Mouse (Mus musculus) ES-Bruce4 (cell line): ENCODE measurements around the gene Adh6a. TPM values are rescaled to one million over a fixed set of nuclear protein-coding genes. Genes with fewer than 3 reads are reported as not detected.

Source experiments
- H3K27ac ChIP-seq: 2 replicates; pipeline ENCODE4 v1.5.1; 2012; ENCODE audit warnings: low read length, inconsistent platforms; ENCODE audit not compliant: insufficient read depth
- H3K27me3 ChIP-seq: 2 replicates; pipeline ENCODE4 v1.6.1; 2012; ENCODE audit warnings: mild to moderate bottlenecking, low read length, inconsistent platforms; ENCODE audit not compliant: control insufficient read depth, poor library complexity, insufficient read depth, severe bottlenecking
- H3K36me3 ChIP-seq: 2 replicates; pipeline ENCODE4 v1.6.1; 2012; ENCODE audit warnings: inconsistent platforms, mild to moderate bottlenecking, low read length, moderate library complexity; ENCODE audit not compliant: control insufficient read depth, poor library complexity, insufficient read depth, severe bottlenecking
- H3K4me1 ChIP-seq: one replicate; pipeline ENCODE4 v1.8.1; 2011; ENCODE audit warnings: low read length; ENCODE audit not compliant: control insufficient read depth, insufficient read depth
- H3K4me3 ChIP-seq: 2 replicates; pipeline ENCODE4 v1.5.1; 2011; ENCODE audit warnings: low read depth, mild to moderate bottlenecking, low read length
- H3K9ac ChIP-seq: 2 replicates; pipeline ENCODE4 v1.6.1; 2012; ENCODE audit warnings: low read depth, mild to moderate bottlenecking, inconsistent platforms; ENCODE audit not compliant: poor library complexity, severe bottlenecking
- H3K9me3 ChIP-seq: replicated peaks from 2 replicates; pipeline ENCODE4 v1.6.1; 2012; ENCODE audit warnings: mild to moderate bottlenecking, low read length, inconsistent platforms; ENCODE audit not compliant: control insufficient read depth, poor library complexity, insufficient read depth, severe bottlenecking
- CTCF ChIP-seq: IDR thresholded peaks from one replicate; pipeline ENCODE4 v1.8.1; 2011; ENCODE audit warnings: low read depth, low read length
- EP300 ChIP-seq: IDR thresholded peaks from 2 replicates; pipeline ENCODE4 v1.6.1; 2011; ENCODE audit warnings: low read depth, low read length; ENCODE audit not compliant: insufficient read depth
- POLR2A ChIP-seq: IDR thresholded peaks from one replicate; pipeline ENCODE4 v1.8.1; 2011; ENCODE audit warnings: low read length; ENCODE audit not compliant: insufficient read depth
- polyA plus RNA-seq: library from polyadenylated mRNA; stranded (reverse); fragments of >200 nt; gene quantifications from 2 replicates; pipeline ENCODE4 v1.2.4, GENCODE M21; 2011; ENCODE audit warnings: low read depth; ENCODE audit not compliant: missing spikeins, insufficient read depth, insufficient read length

The Adh6a gene
- polyA plus RNA-seq, 1 experiment: not detected

DNA sequence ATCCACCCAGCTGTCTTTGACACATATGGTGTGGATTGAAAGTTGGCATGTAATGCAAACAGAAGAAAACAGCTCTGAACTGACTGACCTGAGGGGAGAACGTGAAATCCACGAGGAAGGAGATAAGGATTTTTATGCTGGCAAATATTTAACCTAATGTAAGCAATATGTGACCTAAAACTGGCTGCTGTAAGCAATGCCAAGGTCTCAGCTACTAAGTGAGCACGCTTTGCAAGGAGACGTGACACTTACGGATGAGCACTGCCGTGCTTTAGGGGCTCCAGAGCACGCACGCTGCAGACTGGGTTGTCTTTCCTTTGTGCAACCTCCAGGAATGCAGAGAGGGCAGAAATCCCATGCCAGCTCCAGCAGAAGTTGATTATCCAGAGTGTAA, 6.8 kb upstream of the Adh6a start:
- Histone ChIP-seq H3K4me1 (no peaks in the 10 kb centered on the region), H3K9ac (no peak overlapping the region), H3K4me3 (no peak overlapping the region), H3K9me3 (no peaks in the 10 kb centered on the region), H3K27me3 (no peaks in the 10 kb centered on the region), H3K27ac (no peak overlapping the region), H3K36me3 (no peaks in the 10 kb centered on the region)
- TF ChIP-seq CTCF: no peak
- TF ChIP-seq EP300: no peak
- no peak for TF ChIP-seq POLR2A

DNA sequence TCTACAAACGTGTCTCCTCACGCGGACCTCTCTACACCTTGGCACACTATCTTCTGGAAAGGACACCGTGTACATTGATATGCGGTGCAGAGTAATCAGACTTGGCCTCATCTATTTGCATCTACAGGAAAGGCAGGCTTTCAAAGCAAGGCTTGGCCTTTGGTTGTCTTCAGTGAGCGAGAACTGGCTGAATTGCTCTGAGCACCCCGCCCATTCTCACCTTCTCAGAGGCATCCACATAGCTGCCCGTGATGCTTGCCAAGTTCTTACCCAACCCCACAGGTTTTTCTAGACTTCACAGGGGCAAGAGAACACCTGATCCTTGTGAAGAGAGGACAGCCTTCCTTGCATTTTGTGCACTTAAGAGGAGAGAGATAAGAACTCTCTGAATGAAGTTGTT, 3.2 kb upstream of the Adh6a start:
- TF ChIP-seq POLR2A: no peak
- TF ChIP-seq CTCF: no peak
- no peak for TF ChIP-seq EP300
- Histone ChIP-seq H3K36me3 (no peaks in the 10 kb centered on the region), H3K27ac (no peak overlapping the region), H3K4me3 (no peak overlapping the region), H3K4me1 (no peaks in the 10 kb centered on the region), H3K9me3 (no peaks in the 10 kb centered on the region), H3K27me3 (no peaks in the 10 kb centered on the region), H3K9ac (no peak overlapping the region)

DNA sequence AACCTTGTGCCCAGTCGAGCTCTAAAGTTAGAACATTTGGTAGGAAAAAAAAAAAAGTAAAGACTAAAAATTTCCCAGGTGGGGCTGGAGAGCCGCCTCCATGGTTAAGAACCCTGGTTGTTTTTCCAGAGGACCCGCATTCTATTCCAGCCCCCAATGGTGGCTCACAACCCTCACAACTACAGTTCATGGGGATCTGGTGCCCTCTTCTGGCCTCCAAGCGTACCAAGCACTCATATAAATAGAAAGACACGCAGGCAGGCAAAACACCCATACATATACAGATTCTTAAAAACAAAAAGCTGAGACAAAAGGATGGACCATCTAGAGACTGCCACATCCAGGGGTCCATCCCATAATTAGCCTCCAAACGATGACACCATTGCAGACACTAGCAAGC, 2.1 kb upstream of the Adh6a start:
- H3K9ac ChIP-seq: no peak overlapping the region
- no peak overlapping the region for H3K4me3 ChIP-seq
- H3K9me3 ChIP-seq: no peaks in the 10 kb centered on the region
- H3K27ac ChIP-seq: no peak overlapping the region
- H3K27me3 ChIP-seq: no peaks in the 10 kb centered on the region
- TF ChIP-seq POLR2A (no peak), EP300 (no peak), CTCF (peak; percentile 59)
- H3K4me1 ChIP-seq: no peaks in the 10 kb centered on the region
- no peaks in the 10 kb centered on the region for H3K36me3 ChIP-seq

DNA sequence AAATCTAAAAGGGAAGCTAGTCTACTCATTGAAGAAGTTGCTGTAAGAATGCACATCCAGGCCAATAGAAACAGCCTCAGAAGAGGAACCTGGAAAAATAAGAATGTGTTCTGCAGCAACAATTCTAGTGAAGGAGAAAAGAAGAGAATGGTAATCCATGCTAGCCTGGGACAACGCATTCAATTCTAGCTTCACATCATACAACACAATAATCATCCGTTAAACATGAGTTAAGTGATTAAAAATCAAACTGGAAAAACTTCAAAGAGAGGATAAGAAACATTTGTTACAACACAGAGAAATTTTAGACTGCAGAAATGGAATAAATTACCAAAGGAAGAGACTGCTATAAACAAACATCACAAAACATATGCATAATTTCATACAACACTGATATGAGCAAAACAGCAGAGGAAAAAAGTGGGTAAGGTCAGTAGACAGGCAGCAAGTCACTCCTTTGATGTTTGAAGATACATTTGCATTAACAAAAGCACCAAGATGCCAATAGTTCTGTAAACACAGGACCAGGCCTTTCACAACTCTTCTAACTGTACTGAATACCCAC, 3.9 kb downstream of the Adh6a start:
- Histone ChIP-seq H3K4me1 (no peaks in the 10 kb centered on the region), H3K4me3 (no peak overlapping the region), H3K9me3 (no peaks in the 10 kb centered on the region), H3K27me3 (no peaks in the 10 kb centered on the region), H3K9ac (no peak overlapping the region), H3K36me3 (no peaks in the 10 kb centered on the region), H3K27ac (no peak overlapping the region)
- no peak for TF ChIP-seq EP300
- no peak for TF ChIP-seq POLR2A
- no peak for TF ChIP-seq CTCF

DNA sequence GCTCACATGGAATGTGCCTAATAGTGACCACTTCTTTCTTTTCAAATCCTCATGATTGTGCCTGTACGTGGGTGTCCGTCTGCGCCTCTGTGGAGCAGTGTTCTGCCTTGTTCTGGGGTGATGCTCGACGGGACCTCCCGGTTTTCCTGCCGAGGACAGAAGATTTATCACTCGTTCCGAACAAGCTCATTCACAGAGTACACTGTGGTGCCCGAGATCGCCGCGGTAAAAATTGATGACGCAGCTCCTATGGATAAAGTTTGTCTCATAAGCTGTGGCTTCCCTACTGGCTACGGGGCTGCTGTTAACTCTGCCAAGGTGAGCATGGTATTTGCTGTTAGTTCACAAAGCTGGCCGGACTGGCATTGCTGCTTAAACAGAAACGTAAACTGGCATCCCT, 11.9 kb downstream of the Adh6a start:
- Histone ChIP-seq H3K9ac (no peak overlapping the region), H3K9me3 (no peaks in the 10 kb centered on the region), H3K4me3 (no peak overlapping the region), H3K27ac (no peak overlapping the region), H3K36me3 (no peaks in the 10 kb centered on the region), H3K27me3 (no peaks in the 10 kb centered on the region), H3K4me1 (no peaks in the 10 kb centered on the region)
- no peak for TF ChIP-seq EP300
- TF ChIP-seq POLR2A: no peak
- TF ChIP-seq CTCF: no peak

DNA sequence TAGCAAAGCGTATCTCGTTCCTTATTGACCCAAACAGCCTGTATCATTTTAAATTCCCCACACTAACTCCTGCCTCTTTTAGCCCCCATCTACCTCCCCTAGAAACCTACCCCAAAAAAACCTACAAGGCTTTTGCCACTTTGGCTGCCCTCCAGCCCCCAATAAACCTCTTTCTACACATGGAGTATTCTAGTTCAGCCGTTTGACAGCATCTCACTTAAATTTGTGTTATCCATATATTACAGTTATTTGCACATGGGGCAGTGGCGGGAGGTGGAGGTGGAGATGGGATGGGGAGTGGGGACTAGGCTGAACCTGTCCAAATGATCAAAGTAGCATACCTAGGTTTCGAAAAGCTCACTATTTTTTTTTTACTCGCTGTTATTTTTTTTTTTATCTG, 12.4 kb downstream of the Adh6a start:
- H3K4me1 ChIP-seq: no peaks in the 10 kb centered on the region
- no peak overlapping the region for H3K9ac ChIP-seq
- H3K27me3 ChIP-seq: no peaks in the 10 kb centered on the region
- H3K4me3 ChIP-seq: no peak overlapping the region
- no peak overlapping the region for H3K27ac ChIP-seq
- no peaks in the 10 kb centered on the region for H3K36me3 ChIP-seq
- TF ChIP-seq POLR2A: no peak
- no peak for TF ChIP-seq EP300
- no peak for TF ChIP-seq CTCF
- no peaks in the 10 kb centered on the region for H3K9me3 ChIP-seq
